Mouse (Mus musculus) liver, adult 2 months (tissue): ENCODE data around the gene Vsx1. TPM values are rescaled to one million over a fixed set of nuclear protein-coding genes. Genes with fewer than 3 reads are reported as not detected.

Experiments used
- DNase-seq: peaks from one replicate; pipeline ENCODE4 v3.0.0-alpha.2; 2011; ENCODE audit warnings: low read depth, low spot score; ENCODE audit errors: extremely low read depth
- H3K27ac ChIP-seq: fragments of 200-500 bp; replicated peaks from 2 replicates; pipeline ENCODE4 v1.5.1; 2012; ENCODE audit warnings: low read depth, mild to moderate bottlenecking, control low read depth, inconsistent platforms, low read length; ENCODE audit not compliant: insufficient read depth
- H3K27me3 ChIP-seq: fragments of 200-500 bp; 2 replicates; pipeline ENCODE4 v1.6.1; 2012; ENCODE audit warnings: mild to moderate bottlenecking, moderate library complexity, low read length, inconsistent platforms; ENCODE audit not compliant: control insufficient read depth, insufficient read depth
- H3K36me3 ChIP-seq: fragments of 200-500 bp; 2 replicates; pipeline ENCODE4 v1.6.1; 2012; ENCODE audit warnings: low read length, inconsistent platforms; ENCODE audit not compliant: control insufficient read depth, insufficient read depth
- H3K4me1 ChIP-seq: fragments of 200-500 bp; 2 replicates; pipeline ENCODE4 v1.6.1; 2011; ENCODE audit warnings: low read length; ENCODE audit not compliant: control insufficient read depth, insufficient read depth
- H3K4me3 ChIP-seq: fragments of 200-500 bp; 2 replicates; pipeline ENCODE4 v1.5.1; 2011; ENCODE audit warnings: low read depth, mild to moderate bottlenecking, control low read depth, low read length, moderate library complexity; ENCODE audit not compliant: insufficient read depth
- H3K79me2 ChIP-seq: fragments of 200-500 bp; 2 replicates; pipeline ENCODE4 v1.6.1; 2012; ENCODE audit warnings: inconsistent platforms, mild to moderate bottlenecking, low read length, moderate library complexity; ENCODE audit not compliant: control insufficient read depth, insufficient read depth
- H3K9ac ChIP-seq: fragments of 200-500 bp; 2 replicates; pipeline ENCODE4 v1.6.1; 2012; ENCODE audit warnings: low read depth, mild to moderate bottlenecking, control low read depth, inconsistent platforms, low read length
- CTCF ChIP-seq: fragments of 200-500 bp; IDR thresholded peaks from 2 replicates; pipeline ENCODE4 v1.5.1; 2011; ENCODE audit warnings: low read depth, low read length, control low read depth
- POLR2A ChIP-seq: fragments of 200-500 bp; IDR thresholded peaks from 2 replicates; pipeline ENCODE4 v1.6.1; 2011; ENCODE audit warnings: low read length, control low read depth; ENCODE audit not compliant: insufficient read depth; ENCODE audit errors: extremely low read depth
- WGBS: fragments of 180-500 bp; shearing (Covaris S2); methylation state at CpG from one replicate; pipeline ENCODE4 v1.1.7; 2018; 5-methylcytosine and 5-hydroxymethylcytosine counted together
- polyA plus RNA-seq: library from polyadenylated mRNA; depleted of rRNA; stranded (reverse); fragments of >200 nt; gene quantifications from 2 replicates; pipeline ENCODE4 v1.2.3, GENCODE M21; 2012; rRNA removed
- total RNA-seq: library from RNA; depleted of rRNA; stranded (reverse); fragments of >200 nt; gene quantifications from 2 replicates; pipeline ENCODE4 v1.2.3, GENCODE M21; 2014; rRNA removed

Vsx1 gene
- total and polyA plus RNA-seq, 2 experiments = not detected

- Histone ChIP-seq H3K79me2 (no peaks in the 10 kb centered on the region), H3K9ac (no peak overlapping the region), H3K36me3 (no peaks in the 10 kb centered on the region), H3K4me3 (no peak overlapping the region), H3K27ac (no peak overlapping the region), H3K27me3 (no peaks in the 10 kb centered on the region), H3K4me1 (no peaks in the 10 kb centered on the region)
- WGBS = 66% methylated on average over 4 of the region's 4 CpGs
- no peak for TF ChIP-seq POLR2A
- no peak for TF ChIP-seq CTCF
- DNase-seq = no peak
Measured at GRCm38 (mm10) chr2:150645225-150645624, 43.9 kb downstream of the Vsx1 start.

- TF ChIP-seq POLR2A = no peak
- TF ChIP-seq CTCF = no peak
- H3K9ac ChIP-seq = no peak overlapping the region
- DNase-seq = no peak
- 83% methylated on average over 8 of the region's 8 CpGs for WGBS
- H3K27me3 ChIP-seq = no peaks in the 10 kb centered on the region
- H3K27ac ChIP-seq = no peak overlapping the region
- no peaks in the 10 kb centered on the region for H3K79me2 ChIP-seq
- no peaks in the 10 kb centered on the region for H3K4me1 ChIP-seq
- no peaks in the 10 kb centered on the region for H3K36me3 ChIP-seq
- no peak overlapping the region for H3K4me3 ChIP-seq
Measured at GRCm38 (mm10) chr2:150643726-150644415, 45.3 kb downstream of the Vsx1 start.

DNA sequence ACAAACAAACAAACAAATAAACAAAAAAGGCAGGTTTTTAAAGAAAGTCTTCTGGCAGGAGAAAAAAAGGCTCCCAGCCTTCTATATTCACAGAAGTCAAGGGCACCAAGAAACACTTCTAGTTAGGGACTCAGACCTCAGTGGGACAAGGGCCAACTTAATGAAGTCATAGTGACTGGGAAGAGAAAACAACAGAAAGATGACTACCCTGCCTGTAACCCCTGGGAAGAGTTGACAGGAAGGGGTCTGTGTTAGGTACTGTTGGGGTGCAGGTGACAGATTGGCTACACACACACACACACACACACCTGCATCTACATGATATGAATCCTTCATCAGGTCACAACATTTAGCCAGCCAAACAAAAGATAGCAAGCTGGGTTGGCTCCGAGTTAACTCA, 46.0 kb downstream of the Vsx1 start:
- Histone ChIP-seq H3K4me3 (no peak overlapping the region), H3K9ac (no peak overlapping the region), H3K4me1 (no peaks in the 10 kb centered on the region), H3K79me2 (no peaks in the 10 kb centered on the region), H3K36me3 (no peaks in the 10 kb centered on the region), H3K27ac (no peak overlapping the region), H3K27me3 (no peaks in the 10 kb centered on the region)
- TF ChIP-seq POLR2A = no peak
- TF ChIP-seq CTCF = no peak
- WGBS = 82% methylated on average over 1 of the region's 1 CpGs
- no peak for DNase-seq

DNA sequence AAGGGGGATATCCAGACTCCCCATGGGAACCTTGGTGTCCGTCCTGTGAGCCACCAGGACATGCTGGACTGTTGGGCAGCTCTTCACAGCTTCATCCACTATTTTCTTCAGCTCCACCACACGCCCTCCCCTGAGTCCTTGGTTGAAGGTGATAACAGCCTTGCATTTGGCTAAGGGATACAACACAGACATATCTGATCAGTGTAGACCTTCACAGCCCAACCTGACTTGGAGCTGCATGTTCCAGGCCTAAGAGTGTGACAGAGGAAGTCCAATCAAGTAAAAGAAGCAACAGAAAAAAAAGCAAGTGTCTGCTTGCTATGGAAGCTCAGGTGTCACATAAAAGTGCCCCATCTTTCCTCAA, 50.8 kb downstream of the Vsx1 start:
- 74% methylated on average over 2 of the region's 2 CpGs for WGBS
- DNase-seq = no peak
- Histone ChIP-seq H3K4me3 (no peak overlapping the region), H3K36me3 (no peaks in the 10 kb centered on the region), H3K79me2 (no peaks in the 10 kb centered on the region), H3K27me3 (no peaks in the 10 kb centered on the region), H3K27ac (no peak overlapping the region), H3K4me1 (no peaks in the 10 kb centered on the region), H3K9ac (no peak overlapping the region)
- TF ChIP-seq POLR2A = no peak

DNA sequence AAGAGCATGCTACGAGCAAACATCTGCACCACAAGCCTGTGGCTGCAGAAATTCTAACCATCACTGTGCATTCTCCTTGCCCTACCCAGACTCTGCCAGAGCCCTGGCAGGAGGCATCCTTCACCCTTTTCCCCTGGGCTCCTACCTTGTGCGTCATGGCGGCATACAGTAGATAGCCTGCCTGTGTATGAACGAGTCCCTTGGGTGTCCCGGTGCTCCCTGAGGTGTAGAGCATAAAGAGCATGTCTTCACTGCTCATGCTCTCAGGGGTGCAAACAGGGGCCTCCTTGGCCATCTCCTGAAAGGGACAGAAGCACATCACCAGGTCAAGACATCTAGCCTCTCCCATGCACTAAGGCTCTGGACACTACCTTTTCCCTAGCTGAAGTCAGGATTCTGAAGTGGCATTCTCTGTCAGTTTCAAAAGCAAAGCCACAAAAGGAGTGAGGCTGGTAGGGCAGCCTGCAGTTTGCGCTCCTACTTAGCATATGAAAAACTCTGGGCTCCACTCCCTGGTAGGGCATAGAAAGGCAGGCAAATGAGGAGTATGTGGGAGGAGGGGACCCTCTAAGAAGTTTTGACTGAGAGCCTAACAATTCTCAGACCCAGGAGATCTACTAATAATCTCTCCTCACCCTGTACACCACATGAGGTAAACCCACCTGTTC, 51.3 kb downstream of the Vsx1 start:
- no peak overlapping the region for H3K27ac ChIP-seq
- no peak for TF ChIP-seq POLR2A
- no peak for TF ChIP-seq CTCF
- no peaks in the 10 kb centered on the region for H3K4me1 ChIP-seq
- H3K36me3 ChIP-seq = no peaks in the 10 kb centered on the region
- no peak overlapping the region for H3K9ac ChIP-seq
- H3K79me2 ChIP-seq = no peaks in the 10 kb centered on the region
- H3K27me3 ChIP-seq = no peaks in the 10 kb centered on the region
- no peak overlapping the region for H3K4me3 ChIP-seq
- DNase-seq = no peak
- WGBS = 82% methylated on average over 6 of the region's 6 CpGs

GRCm38 (mm10) chr2:150635877-150636446, 53.2 kb downstream of the Vsx1 start:
- Histone ChIP-seq H3K79me2 (no peaks in the 10 kb centered on the region), H3K27me3 (no peaks in the 10 kb centered on the region), H3K9ac (no peak overlapping the region), H3K4me3 (no peak overlapping the region), H3K4me1 (no peaks in the 10 kb centered on the region), H3K27ac (no peak overlapping the region), H3K36me3 (no peaks in the 10 kb centered on the region)
- 74% methylated on average over 3 of the region's 3 CpGs for WGBS
- no peak for TF ChIP-seq CTCF
- TF ChIP-seq POLR2A = no peak
- no peak for DNase-seq

Other genes starting within 250 kb of the Vsx1 start
- gene Zfp442, start 237.9 kb downstream of the Vsx1 start, total RNA-seq = 2.6 and 3.6 TPM in 2 replicates
- 0.06 and 0.09 TPM in 2 replicates for gene Zfp442, start 237.9 kb downstream of the Vsx1 start, polyA plus RNA-seq
- gene Zfp345, start 204.3 kb downstream of the Vsx1 start, total RNA-seq = 0.07 TPM in 1 of 2 replicates, not detected in the other
- not detected in 2 replicates for gene Zfp345, start 204.3 kb downstream of the Vsx1 start, polyA plus RNA-seq
- not detected in 2 replicates for gene Cst7, start 118.9 kb downstream of the Vsx1 start, total RNA-seq
- 0.27 TPM in 1 of 2 replicates, not detected in the other for gene Cst7, start 118.9 kb downstream of the Vsx1 start, polyA plus RNA-seq
- gene Apmap, start 80.8 kb downstream of the Vsx1 start, total RNA-seq = 37.2 and 42.9 TPM in 2 replicates
- gene Apmap, start 80.8 kb downstream of the Vsx1 start, polyA plus RNA-seq = 23.5 and 42.7 TPM in 2 replicates
- gene Acss1, start 20.9 kb downstream of the Vsx1 start, total RNA-seq = 0.47 and 0.83 TPM in 2 replicates
- 0.29 and 0.47 TPM in 2 replicates for gene Acss1, start 20.9 kb downstream of the Vsx1 start, polyA plus RNA-seq
- 3.9 and 6.6 TPM in 2 replicates for gene Entpd6, start 59.7 kb upstream of the Vsx1 start, total RNA-seq
- 8.4 and 8.9 TPM in 2 replicates for gene Entpd6, start 59.7 kb upstream of the Vsx1 start, polyA plus RNA-seq
- gene Pygb, start 97.4 kb upstream of the Vsx1 start, total RNA-seq = 4.8 and 6.0 TPM in 2 replicates
- gene Pygb, start 97.4 kb upstream of the Vsx1 start, polyA plus RNA-seq = 2.5 and 3.3 TPM in 2 replicates
- gene Abhd12, start 215.4 kb upstream of the Vsx1 start, total RNA-seq = 31.8 and 33.4 TPM in 2 replicates
- gene Abhd12, start 215.4 kb upstream of the Vsx1 start, polyA plus RNA-seq = 26.3 and 28.4 TPM in 2 replicates
- gene Gins1, start 216.0 kb upstream of the Vsx1 start, total RNA-seq = 4.4 and 5.4 TPM in 2 replicates
- gene Gins1, start 216.0 kb upstream of the Vsx1 start, polyA plus RNA-seq = 2.0 and 2.7 TPM in 2 replicates